In genomic region chr12:80769697-80770096, GRCm38 (mm10) we compare ENCODE assay signal across 8 mouse cellular contexts. TPM values are rescaled to one million over a fixed set of nuclear protein-coding genes. Genes with fewer than 3 reads are reported as not detected.
A peak's percentile ranks its signal among the peaks of the same experiment; 100 is the strongest.
DNase-seq lines count a peak whose midpoint lies in the region; ATAC-seq lines count a peak whose summit lies in the region.

No protein-coding gene starts in this region.

- H3K4me2 ChIP-seq in kidney, embryonic 14.5 days (replicated peaks; ENCODE audit: low read depth, low read length) = no peak overlapping the region
- H3K4me2 ChIP-seq in liver, embryonic 12.5 days = peak overlapping the region; percentile 46
- peak overlapping the region; percentile 17; the same call in 1 of the 2 replicates for H3K4me2 ChIP-seq in stomach, embryonic 15.5 days

- 19% methylated on average over 11 of the region's 11 CpGs for WGBS in embryonic facial prominence, embryonic 10.5 days
- WGBS in kidney, embryonic 14.5 days = 17% methylated on average over 11 of the region's 11 CpGs
- 17% methylated on average over 11 of the region's 11 CpGs for WGBS in liver, embryonic 12.5 days (ENCODE audit: insufficient replicate concordance)
- 19% methylated on average over 11 of the region's 11 CpGs for WGBS in stomach, embryonic 15.5 days

- ATAC-seq in kidney, embryonic 14.5 days (ENCODE audit: low FRiP score, low TSS enrichment) = peak; percentile 89
- ATAC-seq in liver, embryonic 12.5 days = peak; percentile 70
- ATAC-seq in stomach, embryonic 15.5 days (ENCODE audit: insufficient read depth, low FRiP score, low read depth) = peak; percentile 79

- H3K4me1 ChIP-seq in embryonic facial prominence, embryonic 10.5 days = no peaks in the 10 kb centered on the region
- no peaks in the 10 kb centered on the region for H3K4me1 ChIP-seq in kidney, embryonic 14.5 days (ENCODE audit: control insufficient read depth, insufficient read depth, low read length)
- H3K4me1 ChIP-seq in liver, embryonic 12.5 days = no peaks in the 10 kb centered on the region
- no peaks in the 10 kb centered on the region for H3K4me1 ChIP-seq in stomach, embryonic 15.5 days

- H3K9ac ChIP-seq in kidney, embryonic 14.5 days (ENCODE audit: low read depth, low read length) = no peak overlapping the region
- H3K9ac ChIP-seq in liver, embryonic 12.5 days = no peak overlapping the region
- no peak overlapping the region for H3K9ac ChIP-seq in stomach, embryonic 15.5 days

- no peaks in the 10 kb centered on the region for H3K27me3 ChIP-seq in embryonic facial prominence, embryonic 10.5 days (replicated peaks; ENCODE audit: low read depth, poor library complexity, severe bottlenecking)
- H3K27me3 ChIP-seq in kidney, embryonic 14.5 days (ENCODE audit: control insufficient read depth, insufficient read depth, low read length) = no peaks in the 10 kb centered on the region
- H3K27me3 ChIP-seq in liver, embryonic 12.5 days (replicated peaks) = peaks cover 18% of the 10 kb centered on the region
- no peaks in the 10 kb centered on the region for H3K27me3 ChIP-seq in stomach, embryonic 15.5 days (replicated peaks)

- no peaks in the 10 kb centered on the region for H3K9me3 ChIP-seq in embryonic facial prominence, embryonic 10.5 days
- no peaks in the 10 kb centered on the region for H3K9me3 ChIP-seq in kidney, embryonic 14.5 days (ENCODE audit: control insufficient read depth, low read length)
- no peaks in the 10 kb centered on the region for H3K9me3 ChIP-seq in liver, embryonic 12.5 days (replicated peaks)
- H3K9me3 ChIP-seq in stomach, embryonic 15.5 days = no peaks in the 10 kb centered on the region

- no peak overlapping the region for H3K4me3 ChIP-seq in embryonic facial prominence, embryonic 10.5 days
- no peak overlapping the region for H3K4me3 ChIP-seq in kidney, embryonic 14.5 days (ENCODE audit: low read length)
- H3K4me3 ChIP-seq in liver, embryonic 12.5 days = no peak overlapping the region
- no peak overlapping the region for H3K4me3 ChIP-seq in stomach, embryonic 15.5 days (replicated peaks)

- no peaks in the 10 kb centered on the region for H3K36me3 ChIP-seq in embryonic facial prominence, embryonic 10.5 days (replicated peaks)
- no peaks in the 10 kb centered on the region for H3K36me3 ChIP-seq in kidney, embryonic 14.5 days (ENCODE audit: control insufficient read depth, insufficient read depth, low read length)
- H3K36me3 ChIP-seq in liver, embryonic 12.5 days = no peaks in the 10 kb centered on the region
- no peaks in the 10 kb centered on the region for H3K36me3 ChIP-seq in stomach, embryonic 15.5 days

- peak; percentile 72 for DNase-seq in A20 (ENCODE audit: low read depth, low spot score)
- DNase-seq in adrenal gland, postnatal 14 days = peak; percentile 86
- DNase-seq in embryonic facial prominence, embryonic 10.5 days (ENCODE audit: low spot score) = peak; percentile 89
- DNase-seq in heart, adult 8-10 months (ENCODE audit: low spot score) = peak; percentile 62
- peak; percentile 87 for DNase-seq in naive thymus-derived CD4-positive, alpha-beta T cell, adult 2 months (ENCODE audit: low read depth)

- H3K27ac ChIP-seq in embryonic facial prominence, embryonic 10.5 days (replicated peaks) = no peak overlapping the region
- no peak overlapping the region for H3K27ac ChIP-seq in kidney, embryonic 14.5 days (ENCODE audit: low read depth, low read length)
- no peak overlapping the region for H3K27ac ChIP-seq in liver, embryonic 12.5 days
- H3K27ac ChIP-seq in stomach, embryonic 15.5 days = no peak overlapping the region

RNA-seq across cellular contexts. Expression of gene Ccdc177, which starts 9.2 kb away (rescaled TPM):
- not detected in 2 replicates for total RNA-seq in adrenal gland, postnatal 14 days (2021)
- 0.52 and 0.59 TPM in 2 replicates for polyA plus RNA-seq in embryonic facial prominence, embryonic 10.5 days (2016; fragmentation: Nextera tagmentation; extraction: Ambion mirVana)
- total RNA-seq in heart, adult 8-10 months (2022) = under 1 TPM in 1 of 4 experiments, not detected in 3; 0.08 TPM
- 0.19 and 0.24 TPM in 2 replicates for polyA plus RNA-seq in kidney, embryonic 14.5 days (2014; fragmentation: Nextera tagmentation; extraction: Ambion mirVana)
- polyA plus RNA-seq in liver, embryonic 12.5 days (2016; fragmentation: Nextera tagmentation; extraction: Ambion mirVana) = not detected in 2 replicates
- 0.17 and 0.18 TPM in 2 replicates for polyA plus RNA-seq in stomach, embryonic 15.5 days (2015; fragmentation: Nextera tagmentation; extraction: Ambion mirVana)

RNA-seq across cellular contexts. Expression of gene Susd6, which starts 20.6 kb away (rescaled TPM):
- 47.4 and 49.9 TPM in 2 replicates for total RNA-seq in adrenal gland, postnatal 14 days (2021)
- polyA plus RNA-seq in embryonic facial prominence, embryonic 10.5 days (2016; fragmentation: Nextera tagmentation; extraction: Ambion mirVana) = 13.6 and 13.8 TPM in 2 replicates
- 10 to 100 TPM; 70.6 to 75.8 (median 73.7) TPM for total RNA-seq in heart, adult 8-10 months (2022)
- polyA plus RNA-seq in kidney, embryonic 14.5 days (2014; fragmentation: Nextera tagmentation; extraction: Ambion mirVana) = 7.5 and 15.6 TPM in 2 replicates
- polyA plus RNA-seq in liver, embryonic 12.5 days (2016; fragmentation: Nextera tagmentation; extraction: Ambion mirVana) = 15.0 and 15.9 TPM in 2 replicates
- 17.5 and 19.2 TPM in 2 replicates for polyA plus RNA-seq in stomach, embryonic 15.5 days (2015; fragmentation: Nextera tagmentation; extraction: Ambion mirVana)
